Mouse (Mus musculus): ENCODE measurements around the gene Ubxn11. TPM values are rescaled to one million over a fixed set of nuclear protein-coding genes. Genes with fewer than 3 reads are reported as not detected.

Ubxn11 gene
- 25.0 and 26.3 TPM in 2 replicates for polyA plus RNA-seq (2012; rRNA removed)

GRCm38 (mm10) chr4:134101979-134102741 is at the start of gene Ubxn11:
TSS of gene Ubxn11 (plus strand) at chr4:134102570.

DNA sequence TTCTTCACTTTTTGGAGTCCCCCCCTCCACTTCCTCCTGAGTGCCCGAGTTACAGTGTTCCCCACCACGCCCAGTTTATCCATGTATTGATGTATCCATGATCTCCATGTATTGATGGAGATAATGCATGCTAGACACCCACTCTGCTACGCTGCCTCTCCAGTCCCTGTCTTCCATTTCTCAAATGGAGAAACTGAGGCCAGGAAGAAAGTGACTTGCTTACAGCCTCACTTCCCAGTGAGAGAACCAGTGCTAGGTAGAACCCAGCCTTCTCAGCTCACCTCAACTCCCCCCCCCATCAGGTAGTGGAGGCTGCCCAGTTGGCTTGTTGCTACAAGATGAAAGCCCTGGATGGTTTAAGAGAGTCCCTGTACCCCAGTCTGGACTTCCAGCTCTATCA is 48.8 kb upstream of the Ubxn11 start, which contains the start of gene Zfp683:
Gene Zfp683, plus strand, starts transcription at position 301 of the 400 bp plus-strand sequence.

DNA sequence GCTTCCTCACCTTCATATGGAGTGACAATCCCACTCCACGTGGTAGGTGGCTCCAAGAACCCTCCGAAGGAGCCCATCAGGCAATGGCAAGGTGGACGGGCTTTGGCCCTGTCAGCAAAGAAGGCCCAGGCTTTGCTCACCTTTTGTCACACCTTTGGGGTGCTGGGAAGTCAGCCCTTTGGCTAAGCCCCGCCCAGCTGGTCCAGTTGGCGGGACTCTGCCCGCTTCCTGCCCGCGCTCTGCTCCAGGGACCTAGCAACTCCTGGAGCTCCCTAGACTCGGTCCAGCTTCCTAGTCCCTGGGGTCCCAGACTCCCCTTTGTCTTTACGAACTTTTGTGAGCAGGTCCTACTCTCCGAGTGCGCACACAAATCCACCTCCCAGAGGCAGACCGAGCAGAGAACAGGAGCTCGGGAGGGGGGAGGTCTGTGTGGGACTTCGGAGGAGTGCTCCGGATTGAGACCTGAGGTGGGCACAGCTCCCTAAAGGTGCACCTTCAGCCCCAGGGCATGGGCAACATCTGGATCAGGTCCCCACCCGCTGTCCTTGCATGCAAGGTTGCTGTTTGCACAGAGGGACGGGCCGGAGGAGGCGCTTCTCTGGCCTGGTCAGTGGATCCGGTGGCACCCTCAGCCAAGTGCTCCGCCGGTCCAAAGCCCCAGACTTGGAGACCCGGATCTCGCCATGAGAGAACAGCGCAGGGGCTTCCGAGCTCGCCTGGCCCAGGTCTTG is 42.1 kb upstream of the Ubxn11 start, which contains the start of gene Crybg2:
Gene Crybg2, plus strand, starts transcription at position 681 of the 731 bp plus-strand sequence.

DNA sequence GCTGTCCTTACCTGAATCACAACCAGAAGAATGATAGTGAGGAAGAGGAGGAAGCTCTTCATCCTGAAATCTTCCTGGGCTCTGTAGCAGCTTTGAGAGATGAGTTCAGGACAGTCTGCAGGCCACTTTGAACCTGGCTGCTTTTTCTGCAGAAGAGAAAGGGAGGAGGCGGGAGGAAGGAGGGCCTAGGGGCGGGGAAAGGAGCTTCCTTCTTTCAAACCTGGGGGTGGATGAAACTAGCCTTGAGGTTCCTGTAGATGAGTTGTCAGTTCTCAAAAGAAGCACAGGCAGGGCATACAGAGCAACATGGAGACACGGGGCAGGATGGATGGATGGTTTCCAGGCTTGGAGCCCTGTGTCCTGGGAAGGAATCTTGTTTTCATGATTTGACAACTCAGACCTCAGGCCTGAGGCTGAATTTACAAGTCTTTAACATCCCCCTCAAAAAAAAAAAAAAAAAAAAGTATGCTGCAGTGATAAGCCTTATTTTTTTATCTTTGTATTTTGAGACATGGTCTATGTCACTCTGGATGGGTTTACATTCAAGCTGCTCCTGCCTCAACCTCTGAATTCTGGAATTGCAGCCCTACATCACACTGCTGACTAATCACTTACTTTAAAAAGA is 7.3 kb upstream of the Ubxn11 start, which contains the start of gene Cd52:
Gene Cd52, minus strand, starts transcription at position 160 of the 625 bp plus-strand sequence.

GRCm38 (mm10) chr4:134128221-134128982 is 26.0 kb downstream of the Ubxn11 start, which contains the start of gene Sh3bgrl3:
TSS of gene Sh3bgrl3 (minus strand) at chr4:134128789.

Other genes starting within 250 kb of the Ubxn11 start
- gene Rps6ka1, start 214.8 kb upstream of the Ubxn11 start, polyA plus RNA-seq (2012; rRNA removed): 14.4 and 14.7 TPM in 2 replicates
- 429 and 457 TPM in 2 replicates for gene Hmgn2, start 133.9 kb upstream of the Ubxn11 start, polyA plus RNA-seq (2012; rRNA removed)
- 50.9 and 52.2 TPM in 2 replicates for gene Dhdds, start 101.7 kb upstream of the Ubxn11 start, polyA plus RNA-seq (2012; rRNA removed)
- gene Lin28a, start 83.7 kb upstream of the Ubxn11 start, polyA plus RNA-seq (2012; rRNA removed): 0.17 and 0.21 TPM in 2 replicates
- not detected in 2 replicates for gene Zfp683, start 48.7 kb upstream of the Ubxn11 start, polyA plus RNA-seq (2012; rRNA removed)
- gene Crybg2, start 41.8 kb upstream of the Ubxn11 start, polyA plus RNA-seq (2012; rRNA removed): 5.2 and 5.3 TPM in 2 replicates
- gene Cd52, start 7.5 kb upstream of the Ubxn11 start, polyA plus RNA-seq (2012; rRNA removed): 1.4 TPM in 2 replicates
- 303 and 333 TPM in 2 replicates for gene Sh3bgrl3, start 26.2 kb downstream of the Ubxn11 start, polyA plus RNA-seq (2012; rRNA removed)
- 20.0 and 23.9 TPM in 2 replicates for gene Cep85, start 84.5 kb downstream of the Ubxn11 start, polyA plus RNA-seq (2012; rRNA removed)
- gene Gm7534, start 100.4 kb downstream of the Ubxn11 start, polyA plus RNA-seq (2012; rRNA removed): not detected in 2 replicates
- 0.09 and 0.14 TPM in 2 replicates for gene Catsper4, start 124.8 kb downstream of the Ubxn11 start, polyA plus RNA-seq (2012; rRNA removed)
- gene Cnksr1, start 135.8 kb downstream of the Ubxn11 start, polyA plus RNA-seq (2012; rRNA removed): 0.35 and 0.74 TPM in 2 replicates
- gene E130218I03Rik, start 141.1 kb downstream of the Ubxn11 start, polyA plus RNA-seq (2012; rRNA removed): 0.11 TPM in 1 of 2 replicates, not detected in the other
- gene Zfp593, start 143.0 kb downstream of the Ubxn11 start, polyA plus RNA-seq (2012; rRNA removed): 14.1 and 14.4 TPM in 2 replicates
- 0.14 and 0.25 TPM in 2 replicates for gene Gm30191, start 144.4 kb downstream of the Ubxn11 start, polyA plus RNA-seq (2012; rRNA removed)
- gene Grrp1, start 151.5 kb downstream of the Ubxn11 start, polyA plus RNA-seq (2012; rRNA removed): 21.6 and 22.1 TPM in 2 replicates
- 17.9 and 19.9 TPM in 2 replicates for gene Pdik1l, start 185.3 kb downstream of the Ubxn11 start, polyA plus RNA-seq (2012; rRNA removed)
- gene Trim63, start 212.6 kb downstream of the Ubxn11 start, polyA plus RNA-seq (2012; rRNA removed): 0.36 and 0.60 TPM in 2 replicates
- gene Slc30a2, start 240.6 kb downstream of the Ubxn11 start, polyA plus RNA-seq (2012; rRNA removed): 0.05 and 0.69 TPM in 2 replicates